Mouse (Mus musculus) monocyte, adult 59 days (primary cell): Measurements from ENCODE around the gene Fbxo3. TPM values are rescaled to one million over a fixed set of nuclear protein-coding genes. Genes with fewer than 3 reads are reported as not detected.

Experiments
- total RNA-seq, 2 experiments: library from RNA; stranded (reverse); gene quantifications; one replicate each; pipeline ENCODE4 v1.2.4; 2023

The Fbxo3 gene
- total RNA-seq = 10 to 100 TPM; 26.5 to 26.7 TPM

DNA sequence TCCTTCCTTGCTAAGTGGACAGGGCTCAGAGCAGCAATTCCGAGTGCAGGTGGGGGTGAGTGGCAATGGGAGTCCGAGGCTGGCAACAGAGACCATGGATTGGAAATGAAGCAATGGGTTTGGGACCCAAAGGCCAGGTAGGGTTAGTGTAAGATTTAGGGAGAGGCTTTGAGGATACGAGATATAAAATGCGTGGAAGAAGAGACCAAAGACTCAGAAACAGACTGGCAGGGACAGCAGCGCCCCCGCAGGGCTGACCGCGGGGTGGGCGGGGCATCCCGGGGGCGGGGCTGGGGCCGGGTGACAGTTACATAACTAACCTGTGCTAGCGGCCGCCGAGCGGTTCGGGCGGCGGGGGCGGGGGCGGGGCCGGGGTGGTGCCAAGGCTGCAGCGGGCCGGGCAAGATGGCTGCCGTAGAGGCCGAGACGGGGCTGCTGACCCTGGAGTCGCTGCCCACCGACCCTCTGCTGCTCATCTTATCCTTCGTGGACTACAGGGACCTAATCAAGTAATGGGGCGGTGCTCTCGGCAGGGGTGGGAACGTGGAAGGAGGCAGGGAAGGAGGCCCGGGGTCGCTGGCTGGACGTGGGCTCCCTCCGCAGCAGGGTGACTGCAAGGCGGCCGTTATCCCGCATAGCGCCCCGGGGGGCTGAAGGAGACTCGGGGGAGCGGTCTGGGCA is at the start of gene Fbxo3:
Fbxo3 (plus strand) TSS at position 264 of the 681 bp plus-strand sequence.

GRCm38 (mm10) chr2:104028139-104028723 is 710 bp downstream of the Fbxo3 start, which contains the start of gene 4931422A03Rik:
Gene 4931422A03Rik, minus strand, starts transcription at chr2:104028361.

DNA sequence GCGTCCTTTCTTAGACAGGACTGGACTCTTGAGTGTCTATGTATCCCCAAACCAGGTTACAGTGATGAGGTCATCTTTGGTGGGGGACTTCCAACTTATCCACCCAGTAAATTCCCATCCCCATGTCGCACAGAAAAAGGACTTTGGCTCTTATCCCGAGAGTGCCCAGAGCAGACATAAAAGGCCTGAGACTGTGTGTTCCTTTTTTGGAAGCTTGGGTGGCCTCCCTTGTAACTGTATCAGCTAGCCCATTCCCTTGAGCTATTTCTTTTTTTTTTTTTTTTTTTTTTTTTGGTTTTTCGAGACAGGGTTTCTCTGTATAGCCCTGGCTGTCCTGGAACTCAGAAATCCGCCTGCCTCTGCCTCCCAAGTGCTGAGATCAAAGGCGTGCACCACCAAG is 38.0 kb downstream of the Fbxo3 start, which contains the start of gene Gm10912:
Gm10912 (plus strand) TSS at position 301 of the 400 bp plus-strand sequence.

DNA sequence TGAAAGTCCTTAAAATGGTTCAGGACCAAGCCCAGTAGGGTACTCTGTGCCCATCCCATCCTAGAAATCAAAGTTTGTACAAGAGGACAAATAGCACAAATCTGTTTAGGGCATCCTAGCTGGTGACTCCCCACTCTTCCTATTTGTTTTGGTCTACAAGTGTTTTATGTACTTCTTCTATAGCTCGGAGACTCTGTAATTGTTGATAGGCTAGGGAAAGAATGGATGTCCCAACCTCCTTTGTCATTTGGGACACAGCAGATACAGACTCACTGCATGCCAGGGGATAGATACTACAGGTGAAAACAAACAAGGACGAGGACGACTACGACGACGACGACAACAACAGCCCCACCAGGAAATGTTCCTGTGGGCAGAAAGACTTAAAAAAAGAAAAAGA is 40.9 kb downstream of the Fbxo3 start, which contains the start of gene Gm10799:
Gm10799 (minus strand) TSS at position 101 of the 400 bp plus-strand sequence.

GRCm38 (mm10) chr2:104069704-104070185 is 42.2 kb downstream of the Fbxo3 start, which contains the start of gene Cd59b:
Gene Cd59b, plus strand, starts transcription at chr2:104069849.

GRCm38 (mm10) chr2:104095741-104096213 is 68.3 kb downstream of the Fbxo3 start, which contains the start of gene Cd59a:
Gene Cd59a, plus strand, starts transcription at chr2:104095801.

Other genes starting within 250 kb of the Fbxo3 start
- gene Caprin1, start 230.1 kb upstream of the Fbxo3 start, total RNA-seq = 100 to 1,000 TPM; 261 to 272 TPM
- gene Lmo2, start 69.7 kb upstream of the Fbxo3 start, total RNA-seq = 10 to 100 TPM; 60.8 to 66.9 TPM
- not detected for gene 4931422A03Rik, start 640 bp downstream of the Fbxo3 start, total RNA-seq
- gene Gm10912, start 38.1 kb downstream of the Fbxo3 start, total RNA-seq = not detected
- not detected for gene Gm10799, start 40.8 kb downstream of the Fbxo3 start, total RNA-seq
- gene Cd59b, start 42.1 kb downstream of the Fbxo3 start, total RNA-seq = not detected
- under 1 TPM; 0.43 to 0.86 TPM for gene Cd59a, start 68.1 kb downstream of the Fbxo3 start, total RNA-seq
- not detected for gene A930018P22Rik, start 95.0 kb downstream of the Fbxo3 start, total RNA-seq